Comparison of ENCODE assay signal across 8 mouse cellular contexts in the genomic region with DNA sequence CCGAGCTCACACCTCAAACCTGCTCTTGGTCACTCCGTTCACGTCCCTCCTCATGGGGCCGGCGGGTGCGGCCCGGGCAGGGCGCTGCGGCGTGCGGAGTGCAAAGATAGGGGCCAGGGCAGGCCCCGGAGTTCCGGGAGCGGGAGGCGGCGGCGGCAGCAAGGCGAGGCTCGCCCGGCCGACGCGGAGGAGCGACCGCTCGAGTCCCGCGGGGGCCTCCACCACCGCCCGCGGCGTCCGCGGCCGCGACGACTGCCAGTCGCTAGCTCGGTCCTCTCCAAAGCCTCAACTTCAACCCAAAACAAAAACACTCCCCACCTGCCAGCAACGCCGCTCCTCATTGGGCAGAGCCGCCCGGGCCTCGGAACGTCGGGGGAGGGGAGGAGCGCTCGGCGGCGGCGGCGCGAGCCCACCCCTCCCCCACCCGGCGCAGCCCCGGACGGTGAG. TPM values are rescaled to one million over a fixed set of nuclear protein-coding genes. Genes with fewer than 3 reads are reported as not detected.
A peak's percentile ranks its signal among the peaks of the same experiment; 100 is the strongest.
DNase-seq lines count a peak whose midpoint lies in the region; ATAC-seq and TF ChIP-seq lines count a peak whose summit lies in the region.

No protein-coding gene starts in this region.

- WGBS in heart, embryonic 13.5 days, result 1% methylated on average over 37 of the region's 57 CpGs
- WGBS in liver, embryonic 12.5 days (ENCODE audit: insufficient replicate concordance), result 3% methylated on average over 45 of the region's 57 CpGs
- WGBS in stomach, embryonic 15.5 days, result under 1% methylated on average over 48 of the region's 57 CpGs

- H3ac ChIP-seq in C2C12 (ENCODE audit: control insufficient read depth, insufficient read length, low read depth), result peak overlapping the region; percentile 77

- peak overlapping the region; percentile 94 for H3K9ac ChIP-seq in heart, embryonic 13.5 days
- H3K9ac ChIP-seq in liver, embryonic 12.5 days, result peak overlapping the region; percentile 89
- H3K9ac ChIP-seq in stomach, embryonic 15.5 days, result peak overlapping the region; percentile 90

- TF ChIP-seq POLR2A in brain, embryonic 14.5 days (IDR thresholded peaks at IDR 0.05; ENCODE audit: borderline replicate concordance, extremely low read depth, insufficient read depth, insufficient read length, poor library complexity, severe bottlenecking), result peak; percentile 80

- peak overlapping the region; percentile 66 for H3K4me3 ChIP-seq in C2C12 (ENCODE audit: insufficient read depth, poor library complexity, severe bottlenecking)
- peak overlapping the region; percentile 73 for H3K4me3 ChIP-seq in erythroblast, embryonic 14.5 days (replicated peaks)
- H3K4me3 ChIP-seq in heart, embryonic 13.5 days, result peak overlapping the region; percentile 86
- peak overlapping the region; percentile 93 for H3K4me3 ChIP-seq in liver, embryonic 12.5 days
- H3K4me3 ChIP-seq in stomach, embryonic 15.5 days (replicated peaks), result peak overlapping the region; percentile 72

- no peaks in the 10 kb centered on the region for H3K79me3 ChIP-seq in C2C12 (ENCODE audit: low read depth)

- H3K79me2 ChIP-seq in C2C12 (ENCODE audit: control insufficient read depth, insufficient read depth), result no peaks in the 10 kb centered on the region

- no peaks in the 10 kb centered on the region for H3K36me3 ChIP-seq in C2C12 (ENCODE audit: control insufficient read depth, insufficient read depth)
- H3K36me3 ChIP-seq in erythroblast, embryonic 14.5 days (ENCODE audit: control insufficient read depth), result peaks cover 11% of the 10 kb centered on the region
- H3K36me3 ChIP-seq in heart, embryonic 13.5 days, result peaks cover 7% of the 10 kb centered on the region; the same call in 1 of the 2 replicates
- peaks cover 4% of the 10 kb centered on the region for H3K36me3 ChIP-seq in liver, embryonic 12.5 days
- H3K36me3 ChIP-seq in stomach, embryonic 15.5 days, result peaks cover 4% of the 10 kb centered on the region; the same call in 1 of the 2 replicates

- H3K4me2 ChIP-seq in heart, embryonic 13.5 days, result peak overlapping the region; percentile 96
- H3K4me2 ChIP-seq in liver, embryonic 12.5 days, result peak overlapping the region; percentile 89
- H3K4me2 ChIP-seq in stomach, embryonic 15.5 days, result peak overlapping the region; percentile 82

- no peaks in the 10 kb centered on the region for H3K27me3 ChIP-seq in C2C12 (ENCODE audit: control insufficient read depth, insufficient read depth, insufficient read length)
- no peaks in the 10 kb centered on the region for H3K27me3 ChIP-seq in erythroblast, embryonic 14.5 days (ENCODE audit: control insufficient read depth)
- no peaks in the 10 kb centered on the region for H3K27me3 ChIP-seq in heart, embryonic 13.5 days (replicated peaks)
- no peaks in the 10 kb centered on the region for H3K27me3 ChIP-seq in liver, embryonic 12.5 days (replicated peaks)
- no peaks in the 10 kb centered on the region for H3K27me3 ChIP-seq in stomach, embryonic 15.5 days (replicated peaks)

- DNase-seq in brain, embryonic 14.5 days (ENCODE audit: low read depth), result peak; percentile 97
- peak; percentile 96 for DNase-seq in kidney, postnatal 10 days
- peak; percentile 90 to 92 for DNase-seq in natural killer cell, adult 2 months (ENCODE audit: low spot score in 2 of 2)

- ATAC-seq in heart, embryonic 13.5 days (ENCODE audit: extremely low read depth, insufficient number of reproducible peaks, low FRiP score, low TSS enrichment), result peak; percentile 80
- peak; percentile 83 for ATAC-seq in liver, embryonic 12.5 days
- ATAC-seq in stomach, embryonic 15.5 days (ENCODE audit: insufficient read depth, low FRiP score, low read depth), result peak; percentile 88

- H3K27ac ChIP-seq in heart, embryonic 13.5 days (replicated peaks), result peak overlapping the region; percentile 95
- H3K27ac ChIP-seq in liver, embryonic 12.5 days, result peak overlapping the region; percentile 82
- peak overlapping the region; percentile 96 for H3K27ac ChIP-seq in stomach, embryonic 15.5 days

- TF ChIP-seq CTCF in C2C12 (IDR thresholded peaks at IDR 0.05; ENCODE audit: control insufficient read depth, insufficient read depth, insufficient read length), result no peak
- TF ChIP-seq CTCF in brain, embryonic 14.5 days (IDR thresholded peaks at IDR 0.05; ENCODE audit: borderline replicate concordance, extremely low read depth, insufficient read depth, insufficient read length), result no peak

- peaks cover 31% of the 10 kb centered on the region for H3K4me1 ChIP-seq in erythroblast, embryonic 14.5 days (ENCODE audit: control insufficient read depth)
- peaks cover 26% of the 10 kb centered on the region for H3K4me1 ChIP-seq in heart, embryonic 13.5 days
- H3K4me1 ChIP-seq in liver, embryonic 12.5 days, result peaks cover 25% of the 10 kb centered on the region
- H3K4me1 ChIP-seq in stomach, embryonic 15.5 days, result peaks cover 5% of the 10 kb centered on the region; the same call in 1 of the 2 replicates

- no peaks in the 10 kb centered on the region for H3K9me3 ChIP-seq in erythroblast, embryonic 14.5 days (ENCODE audit: control insufficient read depth, low read length)
- H3K9me3 ChIP-seq in heart, embryonic 13.5 days, result no peaks in the 10 kb centered on the region
- no peaks in the 10 kb centered on the region for H3K9me3 ChIP-seq in liver, embryonic 12.5 days (replicated peaks)
- H3K9me3 ChIP-seq in stomach, embryonic 15.5 days, result no peaks in the 10 kb centered on the region

TF ChIP-seq in C2C12, 6 proteins besides CTCF, POLR2A, EP300 and RAD21:
- TF ChIP-seq MAX (IDR thresholded peaks at IDR 0.05) (no peak), FOSL1 (IDR thresholded peaks at IDR 0.05; ENCODE audit: insufficient read depth, low read length, poor library complexity, severe bottlenecking) (no peak), CEBPB (IDR thresholded peaks at IDR 0.05; ENCODE audit: low read depth) (no peak), MYOD1 (IDR thresholded peaks at IDR 0.05; ENCODE audit: control insufficient read depth, insufficient read length, low read depth) (no peak), MYOG (IDR thresholded peaks at IDR 0.05; ENCODE audit: control insufficient read depth, extremely low read depth, insufficient read length) (no peak), USF1 (IDR thresholded peaks at IDR 0.05; ENCODE audit: low read depth) (no peak)

RNA-seq across cellular contexts. Expression of a gene that starts 0.9 kb away (rescaled TPM):
- polyA plus RNA-seq in C2C12 (2012; fragmentation: generic; extraction: Trizol), result 2.0 TPM
- 28.3 and 30.2 TPM in 2 replicates for polyA plus RNA-seq in brain, embryonic 14.5 days (2012; rRNA removed)
- polyA plus RNA-seq in erythroblast, embryonic 14.5 days (2012), result 0.25 and 0.28 TPM in 2 replicates
- polyA plus RNA-seq in heart, embryonic 13.5 days (2015; fragmentation: Nextera tagmentation; extraction: Ambion mirVana), result 10.8 and 17.2 TPM in 2 replicates
- polyA plus RNA-seq in liver, embryonic 12.5 days (2016; fragmentation: Nextera tagmentation; extraction: Ambion mirVana), result 10.2 and 11.1 TPM in 2 replicates
- 15.9 and 17.3 TPM in 2 replicates for polyA plus RNA-seq in stomach, embryonic 15.5 days (2015; fragmentation: Nextera tagmentation; extraction: Ambion mirVana)

RNA-seq across cellular contexts. Expression of a gene that starts 43.8 kb away (rescaled TPM):
- polyA plus RNA-seq in C2C12 (2012; fragmentation: generic; extraction: Trizol), result 18.0 TPM
- 30.4 and 33.2 TPM in 2 replicates for polyA plus RNA-seq in brain, embryonic 14.5 days (2012; rRNA removed)
- 1.0 and 1.1 TPM in 2 replicates for polyA plus RNA-seq in erythroblast, embryonic 14.5 days (2012)
- polyA plus RNA-seq in heart, embryonic 13.5 days (2015; fragmentation: Nextera tagmentation; extraction: Ambion mirVana), result 38.1 and 38.5 TPM in 2 replicates
- polyA plus RNA-seq in liver, embryonic 12.5 days (2016; fragmentation: Nextera tagmentation; extraction: Ambion mirVana), result 40.5 and 41.8 TPM in 2 replicates
- polyA plus RNA-seq in stomach, embryonic 15.5 days (2015; fragmentation: Nextera tagmentation; extraction: Ambion mirVana), result 54.5 and 57.4 TPM in 2 replicates

RNA-seq across cellular contexts. Expression of a gene that starts 53.5 kb away (rescaled TPM):
- polyA plus RNA-seq in C2C12 (2012; fragmentation: generic; extraction: Trizol), result 8.7 TPM
- polyA plus RNA-seq in brain, embryonic 14.5 days (2012; rRNA removed), result 21.7 and 26.2 TPM in 2 replicates
- 1.6 and 1.8 TPM in 2 replicates for polyA plus RNA-seq in erythroblast, embryonic 14.5 days (2012)
- polyA plus RNA-seq in heart, embryonic 13.5 days (2015; fragmentation: Nextera tagmentation; extraction: Ambion mirVana), result 5.8 and 6.3 TPM in 2 replicates
- polyA plus RNA-seq in liver, embryonic 12.5 days (2016; fragmentation: Nextera tagmentation; extraction: Ambion mirVana), result 8.6 and 9.0 TPM in 2 replicates
- polyA plus RNA-seq in stomach, embryonic 15.5 days (2015; fragmentation: Nextera tagmentation; extraction: Ambion mirVana), result 9.4 and 9.7 TPM in 2 replicates

Comparison
In these comparisons a context has a peak if more than half of its experiments do, and no peak if none do; other contexts are left out.
1. Peak in every context shown above with its lines: DNase-seq, ATAC-seq, H3K4me3 ChIP-seq and H3K27ac ChIP-seq.